Mouse (Mus musculus): Measurements from ENCODE around the gene Olfr1243.
"Not testable (repeated sequence)": the region's sequence is repeated elsewhere in the genome, so short reads cannot be mapped to it uniquely, and the experiment has no call there.

Gene Olfr1243

DNA sequence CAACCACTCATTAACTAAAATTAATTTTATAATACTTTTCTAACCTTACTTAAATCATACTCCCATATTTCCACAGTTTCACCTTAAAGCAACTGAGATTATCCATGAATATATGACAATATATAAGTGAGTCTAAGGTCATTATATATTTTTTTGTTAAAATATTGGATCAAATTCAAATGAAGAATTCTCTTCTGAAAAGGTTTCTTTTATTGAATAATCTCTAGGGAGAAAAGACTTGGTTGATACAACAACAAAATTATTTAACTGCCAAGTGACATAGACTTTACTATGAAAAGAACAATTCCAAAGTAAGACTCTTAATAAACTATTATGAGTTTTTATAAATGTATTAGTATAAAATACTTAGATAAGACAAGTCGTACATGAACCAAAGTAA lies at the start of gene Olfr1243:
Gene Olfr1243 (minus strand): TSS at position 101 of the 400 bp plus-strand sequence.
- DNase-seq (ENCODE audit: low read depth) = no peak

DNA sequence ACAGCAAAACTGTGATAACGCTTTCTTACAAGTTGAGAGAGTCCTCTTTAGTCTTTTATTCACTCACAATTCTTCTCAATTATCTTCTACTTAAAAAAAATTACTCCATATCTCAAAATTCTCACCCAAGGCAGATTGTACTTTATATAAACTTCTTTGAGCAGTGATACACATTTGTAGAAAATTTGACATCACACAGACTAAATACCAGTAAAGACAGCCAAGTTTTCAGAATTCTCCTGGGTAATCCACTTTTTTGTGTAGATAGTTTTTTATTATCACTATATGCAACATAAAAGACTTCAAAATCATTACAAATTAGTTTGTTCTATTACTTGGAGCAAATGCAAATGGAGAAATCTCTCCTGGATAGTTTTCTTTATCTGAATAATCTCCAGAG lies 47.1 kb upstream of the Olfr1243 start, which contains the start of gene Olfr1245:
Gene Olfr1245 (minus strand): TSS at position 101 of the 400 bp plus-strand sequence.
- DNase-seq (ENCODE audit: low read depth) = no peak

DNA sequence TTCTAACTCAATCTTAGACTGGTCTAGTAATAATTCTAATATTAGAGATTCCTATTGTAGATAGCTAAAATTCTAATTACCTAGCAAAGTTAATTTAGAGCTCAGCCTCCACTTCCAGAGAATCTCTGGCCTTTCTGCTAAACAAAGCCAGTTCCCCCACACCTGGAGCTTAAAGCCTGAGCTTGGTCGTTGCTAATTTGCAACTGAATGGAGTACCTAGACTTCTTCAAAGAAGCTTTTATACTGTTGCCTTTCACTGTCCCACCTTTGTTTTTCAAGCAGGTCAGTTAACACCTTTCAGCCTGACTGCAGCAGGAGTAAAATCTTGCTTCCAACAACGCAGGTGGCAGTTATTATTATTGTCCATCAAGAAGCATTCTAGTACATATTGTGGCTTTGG lies 31.4 kb upstream of the Olfr1243 start:
- DNase-seq (ENCODE audit: low read depth) = not testable (repeated sequence)

DNA sequence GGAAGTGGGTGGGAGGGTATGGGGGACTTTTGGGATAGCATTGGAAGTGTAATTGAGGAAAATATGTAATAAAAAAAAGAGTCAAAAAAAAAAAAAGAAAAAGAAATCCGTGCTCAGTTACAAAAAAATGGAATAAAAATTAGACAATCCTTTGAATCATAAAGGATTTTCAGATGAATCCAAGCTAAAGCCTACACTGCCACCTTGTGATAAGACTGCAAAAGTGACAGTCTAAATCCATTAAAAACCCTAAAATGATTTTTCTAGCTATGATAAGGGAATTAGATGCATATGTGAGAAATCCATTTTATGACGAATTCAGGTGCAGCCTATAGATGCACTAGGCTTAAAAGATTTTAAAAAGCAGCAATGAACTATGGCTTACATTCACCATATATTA lies 13.2 kb upstream of the Olfr1243 start:
- DNase-seq (ENCODE audit: low read depth) = peak; percentile 60

DNA sequence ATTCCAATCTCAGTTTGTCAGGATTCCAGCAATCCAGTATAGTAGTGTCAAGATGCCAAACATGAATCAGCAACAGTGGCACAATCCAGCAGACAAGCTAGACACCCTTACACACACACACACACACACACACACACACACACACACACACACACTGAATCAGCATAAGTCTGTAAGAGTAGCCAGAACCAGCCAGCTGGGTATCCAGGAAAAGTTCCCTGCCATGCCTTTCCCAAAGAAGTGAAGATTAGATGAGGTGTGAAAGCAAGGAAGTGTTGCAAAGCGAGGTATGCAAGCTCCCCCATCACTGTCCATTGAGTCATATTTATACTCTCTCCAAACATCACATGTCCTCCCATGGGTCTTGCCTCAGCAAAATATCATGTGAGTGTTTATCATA lies 8.6 kb upstream of the Olfr1243 start:
- peak; percentile 58 for DNase-seq (ENCODE audit: low read depth)

DNA sequence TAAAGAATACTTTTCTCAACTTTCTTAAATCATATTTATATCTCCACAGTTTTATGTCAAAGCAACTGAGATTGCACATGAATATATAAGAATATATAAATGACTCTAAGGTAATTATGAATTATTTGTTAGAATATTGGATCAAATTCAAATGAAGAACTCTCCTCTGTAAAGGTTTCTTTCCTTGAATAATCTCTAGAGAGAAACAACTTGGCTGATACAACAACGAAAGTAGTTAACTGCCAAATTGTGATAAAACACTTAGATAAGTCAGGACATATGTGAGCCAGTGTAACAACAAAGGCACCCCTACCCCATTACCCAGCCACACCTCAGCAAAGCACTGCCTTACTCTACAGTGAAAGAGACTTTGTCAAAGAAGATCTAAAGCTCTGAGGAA lies 33.1 kb downstream of the Olfr1243 start, which contains the start of gene Olfr1242:
Gene Olfr1242 (minus strand): TSS at position 101 of the 400 bp plus-strand sequence.
- DNase-seq (ENCODE audit: low read depth) = no peak

DNA sequence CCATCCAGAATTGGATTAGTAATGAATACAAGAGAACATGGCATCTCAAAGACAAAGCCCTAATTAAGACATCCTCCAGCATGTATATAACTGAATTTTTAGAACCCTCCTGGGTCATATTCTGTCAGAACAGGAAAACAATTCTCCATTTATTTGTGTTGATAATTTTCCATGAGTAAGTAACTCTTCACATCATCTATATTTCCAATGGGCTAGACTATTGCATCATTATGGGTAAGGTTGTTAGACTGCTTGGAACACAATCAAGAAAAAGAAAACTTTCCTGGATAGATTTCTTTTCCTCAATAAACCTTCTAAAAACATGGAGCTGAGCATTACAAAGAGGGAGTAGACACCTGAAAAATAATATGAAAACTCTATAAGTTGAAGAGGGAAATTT lies 44.3 kb downstream of the Olfr1243 start, which contains the start of gene Olfr1241:
Gene Olfr1241 (minus strand): TSS at position 101 of the 400 bp plus-strand sequence.
- no peak for DNase-seq (ENCODE audit: low read depth)

All from 416B (cell line).